Mouse (Mus musculus) ES-E14 (cell line): ENCODE results near the gene Ccna2. TPM values are rescaled to one million over a fixed set of nuclear protein-coding genes. Genes with fewer than 3 reads are reported as not detected.
"Not testable (repeated sequence)": the region's sequence is repeated elsewhere in the genome, so short reads cannot be mapped to it uniquely, and the experiment has no call there.

ENCODE experiments used
- DNase-seq: peaks from one replicate; pipeline ENCODE4 v3.0.0-alpha.2; 2013; ENCODE audit warnings: low read depth, low spot score
- H3K27ac ChIP-seq: 2 replicates; pipeline ENCODE4 v1.5.1; 2012; ENCODE audit warnings: low read depth, mild to moderate bottlenecking, low read length, moderate library complexity, mixed read lengths; ENCODE audit not compliant: poor library complexity, insufficient read depth, severe bottlenecking
- H3K36me3 ChIP-seq: 2 replicates; pipeline ENCODE4 v1.6.1; 2012; ENCODE audit warnings: mild to moderate bottlenecking, low read length, moderate library complexity, mixed read lengths; ENCODE audit not compliant: control insufficient read depth, poor library complexity, insufficient read depth, severe bottlenecking
- H3K4me1 ChIP-seq, 2 experiments: fragments of 150-350 bp in 1 of 2; sonication (generic) in 1 of 2; 2 replicates each; pipeline ENCODE4 v1.6.1; 2012; ENCODE audit warnings: low read length in 2 of 2, mild to moderate bottlenecking in 1 of 2, mixed read lengths in 1 of 2; ENCODE audit not compliant: control insufficient read depth in 2 of 2, insufficient read depth in 2 of 2, poor library complexity in 1 of 2
- H3K4me3 ChIP-seq, 2 experiments: fragments of 150-350 bp in 1 of 2; sonication (generic) in 1 of 2; 2 replicates each; pipeline ENCODE4 v1.5.1; 2012; ENCODE audit warnings: low read length in 2 of 2, low read depth in 1 of 2, mild to moderate bottlenecking in 1 of 2, mixed read lengths in 1 of 2; ENCODE audit not compliant: insufficient read depth in 1 of 2, poor library complexity in 1 of 2, severe bottlenecking in 1 of 2
- H3K9ac ChIP-seq: 2 replicates; pipeline ENCODE4 v1.6.1; 2012; ENCODE audit warnings: low read depth, mild to moderate bottlenecking, low read length, mixed read lengths; ENCODE audit not compliant: poor library complexity, insufficient read depth, severe bottlenecking
- H3K9me3 ChIP-seq: fragments of 150-350 bp; sonication (generic); 2 replicates; pipeline ENCODE4 v1.6.1; 2012; ENCODE audit warnings: low read depth, mild to moderate bottlenecking, low read length; ENCODE audit not compliant: control insufficient read depth, insufficient read depth
- CHD2 ChIP-seq: IDR thresholded peaks from 2 replicates; pipeline ENCODE4 v1.6.1; 2014; ENCODE audit warnings: mild to moderate bottlenecking, low read depth, low read length, inconsistent platforms
- HCFC1 ChIP-seq: IDR thresholded peaks from 2 replicates; pipeline ENCODE4 v1.6.1; 2012; ENCODE audit warnings: low read length, inconsistent platforms, borderline replicate concordance; ENCODE audit not compliant: insufficient read depth
- MAFK ChIP-seq: IDR thresholded peaks from 2 replicates; pipeline ENCODE4 v1.6.1; 2014; ENCODE audit warnings: mild to moderate bottlenecking, low read depth, low read length, inconsistent platforms; ENCODE audit not compliant: insufficient read depth
- ZC3H11A ChIP-seq: IDR thresholded peaks from 2 replicates; pipeline ENCODE4 v1.6.1; 2012; ENCODE audit warnings: low read depth, mild to moderate bottlenecking, inconsistent platforms, low read length, borderline replicate concordance
- ZNF384 ChIP-seq: IDR thresholded peaks from 2 replicates; pipeline ENCODE4 v1.6.1; 2012; ENCODE audit warnings: low read depth, low read length, inconsistent platforms
- in situ Hi-C, 2 experiments: fragments of 600-800 bp; cut with MboI; formaldehyde crosslinking; loops; one replicate each; pipeline ENCODE4 v1.15.1; 2025; ENCODE audit warnings: low sequenced_read_pairs in 2 of 2, inconsistent platforms in 1 of 2; ENCODE audit not compliant: unreplicated experiment in 2 of 2
- total RNA-seq: library from RNA; depleted of rRNA; stranded (reverse); fragments of 300-350 nt; gene quantifications from 2 replicates; pipeline ENCODE4 v1.2.3, GENCODE M21; 2012

Gene Ccna2
- total RNA-seq, 1 experiment: 127 TPM

DNA sequence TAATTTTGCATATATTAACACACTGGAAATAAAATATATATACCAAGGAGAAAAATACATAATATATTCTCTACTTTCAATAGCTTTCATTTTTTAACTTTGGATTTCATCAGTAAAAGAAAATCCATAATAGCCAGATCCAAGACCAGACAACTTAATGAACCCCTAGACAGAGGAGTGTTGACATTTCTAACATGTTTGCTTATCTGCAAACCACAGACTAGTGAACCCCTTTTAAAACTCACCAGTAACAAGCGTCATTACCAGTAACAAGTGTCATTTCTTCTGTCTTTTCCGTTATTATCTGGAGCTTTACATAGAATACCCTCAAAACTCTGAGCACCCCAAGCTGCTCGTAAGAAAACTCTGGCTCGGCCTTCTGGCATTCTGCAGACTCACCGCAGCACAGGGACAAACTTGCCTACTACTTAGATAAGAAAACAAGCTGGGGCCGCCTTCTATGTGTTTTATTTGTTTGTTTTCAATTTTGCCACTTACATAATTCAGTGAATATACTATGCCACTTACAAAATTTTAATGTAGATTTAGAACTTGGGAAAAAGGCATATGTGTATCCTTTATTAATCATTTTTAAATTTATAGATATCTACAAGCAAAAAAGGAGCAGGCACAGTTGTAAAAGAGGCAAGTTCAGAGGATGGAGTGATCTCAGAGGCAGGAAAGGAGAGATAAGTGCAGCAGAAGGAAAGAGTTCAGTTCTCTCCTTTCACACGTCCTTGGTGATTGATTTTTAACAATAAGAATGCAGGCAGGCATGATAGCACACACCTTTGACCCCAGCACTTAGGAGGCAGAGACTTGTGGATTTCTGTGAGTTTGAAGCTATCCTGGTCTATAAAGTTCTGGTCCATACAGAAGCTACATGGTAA is 34.2 kb upstream of the Ccna2 start:
- TF ChIP-seq MAFK (no peak), CHD2 (no peak), ZNF384 (no peak), HCFC1 (no peak), ZC3H11A (no peak)
- Histone ChIP-seq H3K9ac (no peak overlapping the region), H3K27ac (no peak overlapping the region), H3K36me3 (no peaks in the 10 kb centered on the region), H3K4me3 (no peak overlapping the region), H3K4me1 (no peaks in the 10 kb centered on the region), H3K9me3 (no peaks in the 10 kb centered on the region)
- no peak for DNase-seq
- in situ Hi-C loops: no loop called here

DNA sequence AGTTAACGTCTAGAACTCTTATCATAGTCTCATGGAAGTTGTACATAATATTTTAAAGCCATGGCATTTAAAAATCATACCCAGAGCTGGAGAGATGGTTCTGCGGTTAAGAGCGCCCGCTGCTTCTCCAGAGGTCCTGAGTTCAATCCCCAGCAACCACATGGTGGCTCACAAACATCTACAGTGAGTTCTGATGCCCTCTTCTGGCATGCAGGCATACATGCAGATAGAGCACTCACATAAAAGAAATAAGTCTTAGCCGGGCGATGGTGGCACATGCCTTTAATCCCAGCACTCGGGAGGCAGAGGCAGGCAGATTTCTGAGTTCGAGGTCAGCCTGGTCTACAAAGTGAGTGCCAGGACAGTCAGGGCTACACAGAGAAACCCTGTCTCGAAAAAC is 27.8 kb upstream of the Ccna2 start:
- H3K27ac ChIP-seq, H3K9ac ChIP-seq, H3K4me3 ChIP-seq, in situ Hi-C loops, H3K9me3 ChIP-seq, H3K36me3 ChIP-seq, H3K4me1 ChIP-seq, DNase-seq: not testable (repeated sequence)

DNA sequence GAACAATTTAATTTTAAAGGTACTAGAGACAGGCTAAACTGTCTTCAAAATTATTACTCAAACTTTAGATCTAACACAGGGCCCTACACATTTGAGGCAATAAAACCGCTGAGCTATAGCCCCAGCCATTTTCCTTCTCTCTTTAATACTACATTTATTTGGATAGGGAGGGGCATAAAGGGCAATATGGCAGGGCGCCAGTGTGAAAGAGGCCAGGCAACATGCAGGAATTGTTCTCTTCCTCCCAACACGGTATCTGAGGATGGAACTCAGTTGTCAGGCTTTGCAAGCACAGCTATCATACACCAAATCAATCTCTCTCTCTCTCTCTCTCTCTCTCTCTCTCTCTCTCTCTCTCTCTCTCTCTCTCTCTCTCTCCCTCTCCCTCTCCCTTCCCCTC is 26.9 kb upstream of the Ccna2 start:
- H3K4me1 ChIP-seq: no peaks in the 10 kb centered on the region; a peak in 1 of 4 replicates
- DNase-seq: no peak
- no peak for TF ChIP-seq CHD2
- TF ChIP-seq HCFC1: no peak
- TF ChIP-seq ZC3H11A: no peak
- TF ChIP-seq MAFK: no peak
- no peak for TF ChIP-seq ZNF384
- no peak overlapping the region for H3K4me3 ChIP-seq
- no peaks in the 10 kb centered on the region for H3K36me3 ChIP-seq
- H3K9ac ChIP-seq: no peak overlapping the region
- H3K27ac ChIP-seq: no peak overlapping the region
- H3K9me3 ChIP-seq: no peaks in the 10 kb centered on the region
- in situ Hi-C loops: no loop called here

DNA sequence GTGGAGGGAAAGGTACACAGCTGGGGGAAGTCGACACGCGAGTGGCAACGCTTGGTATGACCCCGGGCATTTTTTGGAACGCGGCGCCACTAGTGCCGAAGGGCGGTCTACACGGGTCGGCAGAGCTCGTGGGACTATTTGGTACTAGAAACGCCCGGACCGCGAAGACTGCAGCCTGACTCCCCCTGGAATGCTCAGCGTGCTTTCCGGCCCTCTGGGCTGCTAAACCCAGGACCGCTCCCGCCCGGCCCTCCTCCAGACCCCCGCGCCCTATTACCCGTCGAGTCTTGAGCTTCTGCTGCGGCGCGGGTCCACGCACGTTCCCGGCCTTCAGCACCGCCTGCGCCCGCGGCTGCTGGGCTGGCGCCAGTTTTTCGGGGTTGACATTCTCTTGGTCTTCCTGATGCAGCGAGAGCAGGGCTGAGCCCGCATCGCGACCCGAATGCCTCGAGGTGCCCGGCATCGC is 556 bp downstream of the Ccna2 start:
- TF ChIP-seq ZC3H11A (no peak), HCFC1 (no peak), CHD2 (no peak)
- peak; percentile 30 for DNase-seq
- Histone ChIP-seq H3K4me3 (peak overlapping the region; percentile 91 to 99), H3K9me3 (no peaks in the 10 kb centered on the region), H3K27ac (peak overlapping the region; percentile 73), H3K9ac (peak overlapping the region; percentile 98), H3K4me1 (no peaks in the 10 kb centered on the region), H3K36me3 (peaks cover 17% of the 10 kb centered on the region)
- in situ Hi-C loops: no loop called here

DNA sequence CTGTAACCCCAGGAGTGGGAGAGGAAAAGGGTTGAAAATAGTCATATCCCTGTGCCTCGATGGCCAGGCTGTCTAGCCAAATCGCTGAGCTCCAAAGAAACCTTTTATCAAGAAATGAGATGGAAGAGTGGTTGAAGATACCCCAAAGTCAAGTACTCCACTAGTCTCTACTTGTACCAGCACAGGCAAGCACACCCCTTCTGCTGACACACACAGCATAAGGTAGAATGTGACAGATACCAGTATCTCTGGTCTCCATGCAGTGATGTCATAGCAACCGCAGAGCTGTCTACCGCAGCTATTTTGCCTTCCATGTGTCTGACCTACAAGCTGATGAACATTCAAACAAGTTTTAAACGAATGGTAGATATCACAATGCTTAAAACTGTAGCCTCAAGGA is 2.1 kb downstream of the Ccna2 start:
- peak overlapping the region; percentile 1 to 91; a peak in 1 of 4 replicates for H3K4me3 ChIP-seq
- H3K36me3 ChIP-seq: peaks cover 20% of the 10 kb centered on the region
- no peak for DNase-seq
- H3K9me3 ChIP-seq: no peaks in the 10 kb centered on the region
- H3K27ac ChIP-seq: no peak overlapping the region
- in situ Hi-C loops: no loop called here
- no peaks in the 10 kb centered on the region for H3K4me1 ChIP-seq
- TF ChIP-seq CHD2: no peak
- TF ChIP-seq ZNF384: no peak
- TF ChIP-seq MAFK: no peak
- TF ChIP-seq ZC3H11A: no peak
- TF ChIP-seq HCFC1: no peak
- no peak overlapping the region for H3K9ac ChIP-seq
